Mouse (Mus musculus): ENCODE measurements at regions not wholly inside any gene's neighbourhood (a gene's known extent, or its start where the extent isn't known, plus 50 kb on each side); places are given as distances from the start of the nearest gene placed in this dataset.
"Not testable (repeated sequence)": the region's sequence is repeated elsewhere in the genome, so short reads cannot be mapped to it uniquely, and the experiment has no call there.

- DNase-seq, result peak; percentile 27
- intact Hi-C loops (cut with DNase I; ENCODE audit: low total_unique reads), result not testable (repeated sequence)
Observed at GRCm38 (mm10) chr12:22745556-22745955, 1034.5 kb downstream of the Gm10330 start.

GRCm38 (mm10) chr12:22745067-22745466, 1035.0 kb downstream of the Gm10330 start:
- intact Hi-C loops (cut with DNase I; ENCODE audit: low total_unique reads), result not testable (repeated sequence)
- peak; percentile 9 for DNase-seq

Measured in gastrocnemius, postnatal 14 days (tissue).